Mouse (Mus musculus) embryonic facial prominence, embryonic 10.5 days (tissue): Measurements from ENCODE around the gene Sept9. TPM values are rescaled to one million over a fixed set of nuclear protein-coding genes. Genes with fewer than 3 reads are reported as not detected.

Source experiments
- DNase-seq: peaks from one replicate; pipeline ENCODE4 v3.0.0-alpha.2; 2017; ENCODE audit warnings: low spot score
- H3K27ac ChIP-seq: fragments of 300-500 bp; sonication (generic); replicated peaks from 2 replicates; pipeline ENCODE4 v1.5.1; 2016; ENCODE audit warnings: mild to moderate bottlenecking
- H3K27me3 ChIP-seq: fragments of 300-500 bp; sonication (generic); replicated peaks from 2 replicates; pipeline ENCODE4 v1.6.1; 2016; ENCODE audit warnings: low read depth, mild to moderate bottlenecking; ENCODE audit not compliant: poor library complexity, severe bottlenecking
- H3K36me3 ChIP-seq: fragments of 300-500 bp; sonication (generic); replicated peaks from 2 replicates; pipeline ENCODE4 v1.6.1; 2016; ENCODE audit warnings: mild to moderate bottlenecking, moderate library complexity
- H3K4me1 ChIP-seq: fragments of 300-500 bp; sonication (generic); 2 replicates; pipeline ENCODE4 v1.6.1; 2016
- H3K4me3 ChIP-seq: fragments of 300-500 bp; sonication (generic); 2 replicates; pipeline ENCODE4 v1.5.1; 2016; ENCODE audit warnings: mild to moderate bottlenecking, moderate library complexity
- H3K9me3 ChIP-seq: fragments of 300-500 bp; sonication (generic); 2 replicates; pipeline ENCODE4 v1.6.1; 2016; ENCODE audit warnings: mild to moderate bottlenecking
- WGBS: fragments of 180-500 bp; shearing (Covaris S2); methylation state at CpG from one replicate; pipeline ENCODE4 v1.1.7; 2016; 5-methylcytosine and 5-hydroxymethylcytosine counted together
- polyA plus RNA-seq: library from polyadenylated mRNA; unstranded; fragments of >200 nt; fragmentation: Nextera tagmentation; extraction: Ambion mirVana; gene quantifications from 2 replicates; pipeline ENCODE4 v1.2.1, GENCODE M21; 2016

Gene Sept9
- polyA plus RNA-seq, 1 experiment from 2014 or later = 255 TPM

- 88% methylated on average over 13 of the region's 13 CpGs for WGBS
- no peaks in the 10 kb centered on the region for H3K9me3 ChIP-seq
- no peak overlapping the region for H3K27ac ChIP-seq
- DNase-seq = no peak
- H3K4me3 ChIP-seq = no peak overlapping the region
- no peaks in the 10 kb centered on the region for H3K27me3 ChIP-seq
- H3K36me3 ChIP-seq = no peaks in the 10 kb centered on the region
- H3K4me1 ChIP-seq = peaks cover 70% of the 10 kb centered on the region
Observed at GRCm38 (mm10) chr11:117252846-117253245, 53.4 kb downstream of the Sept9 start.

DNA sequence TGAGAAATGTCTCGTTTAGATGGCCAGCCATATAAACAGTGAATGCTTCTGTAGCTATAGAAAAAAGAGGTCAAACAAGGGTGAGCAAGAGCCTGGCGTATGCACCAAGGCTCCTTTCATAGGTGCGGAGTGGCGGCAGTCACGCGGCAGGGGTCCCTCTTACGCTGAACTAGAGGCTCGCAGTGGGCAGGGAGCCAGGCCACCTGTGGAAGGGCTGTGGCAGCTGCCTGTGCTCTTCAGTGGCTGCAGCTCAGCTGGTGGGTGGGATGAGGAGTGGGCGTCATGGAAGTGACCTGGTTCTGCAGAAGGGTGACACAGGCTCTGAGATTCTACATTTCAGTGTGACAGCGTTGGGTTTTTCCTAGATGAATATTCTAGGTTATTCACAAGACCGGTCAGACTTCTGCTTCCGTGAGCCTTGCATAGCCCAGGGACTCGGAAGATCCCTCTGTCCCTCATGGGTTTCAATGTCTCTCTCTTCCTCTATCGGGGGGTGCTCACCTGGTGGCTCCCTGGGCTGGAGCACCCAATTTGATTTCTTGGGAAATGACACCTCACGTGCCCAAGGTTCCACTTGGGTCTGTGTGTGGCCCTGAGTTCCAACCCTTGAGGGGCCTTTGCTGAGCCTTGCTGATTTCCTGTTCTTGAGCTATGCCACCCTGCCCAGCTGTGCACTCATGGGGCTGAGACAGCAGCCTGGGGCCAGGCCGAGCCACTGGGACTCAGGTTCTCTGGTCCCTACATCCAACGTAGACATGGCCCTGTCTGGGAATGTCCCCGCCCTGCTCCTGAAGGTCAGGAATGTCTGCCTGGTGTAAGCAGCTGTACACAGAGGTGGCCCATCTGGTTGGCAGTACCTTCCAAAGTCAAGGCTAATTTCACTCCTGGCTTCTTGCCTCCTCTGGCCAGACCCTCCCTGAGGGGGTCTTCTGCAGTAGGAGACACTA lies 55.0 kb downstream of the Sept9 start:
- Histone ChIP-seq H3K36me3 (no peaks in the 10 kb centered on the region), H3K4me1 (peaks cover 57% of the 10 kb centered on the region), H3K27me3 (no peaks in the 10 kb centered on the region), H3K4me3 (no peak overlapping the region), H3K9me3 (no peaks in the 10 kb centered on the region), H3K27ac (peak overlapping the region; percentile 40; the same call in 1 of the 2 replicates)
- DNase-seq = no peak
- WGBS = 74% methylated on average over 18 of the region's 18 CpGs

DNA sequence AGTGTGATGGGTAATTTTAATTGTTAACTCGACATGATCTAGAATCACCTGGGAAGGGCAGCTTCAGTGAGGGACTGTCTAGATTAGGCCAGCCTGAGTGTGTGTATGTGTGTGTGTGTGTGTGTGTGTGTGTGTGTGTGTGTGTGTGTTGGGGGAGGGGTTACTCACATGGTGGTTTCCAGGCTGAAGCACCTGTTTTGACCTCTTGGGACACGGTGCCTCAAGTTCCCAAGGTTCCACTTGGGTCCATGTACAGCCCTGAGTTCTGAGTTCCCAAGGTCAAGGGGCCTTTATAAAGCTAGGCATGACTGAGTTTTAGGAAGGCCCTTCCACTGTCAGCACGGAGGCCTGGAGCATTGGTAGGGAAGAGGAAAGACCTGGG lies 55.6 kb downstream of the Sept9 start:
- H3K9me3 ChIP-seq = no peaks in the 10 kb centered on the region
- DNase-seq = no peak
- peaks cover 58% of the 10 kb centered on the region for H3K4me1 ChIP-seq
- no peaks in the 10 kb centered on the region for H3K36me3 ChIP-seq
- H3K4me3 ChIP-seq = no peak overlapping the region
- H3K27ac ChIP-seq = no peak overlapping the region
- 85% methylated on average over 3 of the region's 3 CpGs for WGBS
- no peaks in the 10 kb centered on the region for H3K27me3 ChIP-seq

GRCm38 (mm10) chr11:117256088-117256487 lies 56.6 kb downstream of the Sept9 start:
- Histone ChIP-seq H3K27me3 (no peaks in the 10 kb centered on the region), H3K9me3 (no peaks in the 10 kb centered on the region), H3K4me3 (no peak overlapping the region), H3K4me1 (peaks cover 55% of the 10 kb centered on the region), H3K36me3 (no peaks in the 10 kb centered on the region), H3K27ac (peak overlapping the region; percentile 24; the same call in 1 of the 2 replicates)
- DNase-seq = no peak
- WGBS = 56% methylated on average over 9 of the region's 9 CpGs

DNA sequence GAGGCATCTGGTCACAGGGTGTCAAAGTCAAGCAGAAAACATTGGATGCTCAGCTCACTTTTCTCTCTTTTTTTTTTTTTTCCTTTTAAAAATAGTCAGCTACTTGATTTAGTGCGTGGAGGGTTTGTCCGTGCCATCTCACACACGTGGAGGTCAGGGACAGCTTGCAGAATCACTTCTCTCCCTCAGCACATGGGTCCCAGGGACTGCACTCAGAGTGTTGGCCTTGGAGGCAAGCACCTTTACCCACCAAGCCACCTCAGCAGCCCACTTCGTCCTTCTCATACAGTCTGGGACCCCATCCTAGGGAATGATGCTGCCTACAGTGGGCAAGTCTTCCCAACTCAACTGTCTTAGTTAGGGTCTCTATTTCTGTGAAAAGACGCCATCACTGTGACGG lies 57.4 kb downstream of the Sept9 start:
- Histone ChIP-seq H3K27me3 (no peaks in the 10 kb centered on the region), H3K4me1 (peaks cover 54% of the 10 kb centered on the region), H3K9me3 (no peaks in the 10 kb centered on the region), H3K36me3 (no peaks in the 10 kb centered on the region), H3K4me3 (no peak overlapping the region), H3K27ac (no peak overlapping the region)
- 95% methylated on average over 6 of the region's 6 CpGs for WGBS
- no peak for DNase-seq

DNA sequence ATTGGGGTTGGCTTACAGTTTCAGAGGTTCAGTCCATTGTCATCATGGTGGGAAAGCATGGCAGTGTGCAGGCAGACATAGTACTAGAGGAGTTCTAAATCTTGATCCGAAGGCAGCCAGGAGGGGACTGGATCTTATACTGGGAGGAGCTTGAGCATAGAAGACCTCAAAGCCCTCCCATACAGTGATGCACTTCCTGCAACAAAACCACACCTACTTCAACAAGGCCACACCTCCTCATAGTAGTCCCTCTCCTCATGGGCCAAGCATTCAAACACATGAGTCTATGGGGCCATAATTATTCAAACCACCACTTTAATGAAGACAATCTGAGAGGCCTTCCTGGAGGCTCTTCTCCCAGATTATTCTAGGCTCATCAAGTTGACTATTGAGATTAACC lies 57.8 kb downstream of the Sept9 start:
- Histone ChIP-seq H3K27ac (no peak overlapping the region), H3K4me1 (peaks cover 58% of the 10 kb centered on the region), H3K36me3 (no peaks in the 10 kb centered on the region), H3K4me3 (no peak overlapping the region), H3K9me3 (no peaks in the 10 kb centered on the region), H3K27me3 (no peaks in the 10 kb centered on the region)
- 85% methylated on average over 1 of the region's 1 CpGs for WGBS
- no peak for DNase-seq

GRCm38 (mm10) chr11:117257842-117258241 lies 58.4 kb downstream of the Sept9 start:
- no peak overlapping the region for H3K27ac ChIP-seq
- no peaks in the 10 kb centered on the region for H3K27me3 ChIP-seq
- H3K36me3 ChIP-seq = no peaks in the 10 kb centered on the region
- H3K9me3 ChIP-seq = no peaks in the 10 kb centered on the region
- H3K4me3 ChIP-seq = no peak overlapping the region
- peaks cover 63% of the 10 kb centered on the region for H3K4me1 ChIP-seq
- DNase-seq = no peak

DNA sequence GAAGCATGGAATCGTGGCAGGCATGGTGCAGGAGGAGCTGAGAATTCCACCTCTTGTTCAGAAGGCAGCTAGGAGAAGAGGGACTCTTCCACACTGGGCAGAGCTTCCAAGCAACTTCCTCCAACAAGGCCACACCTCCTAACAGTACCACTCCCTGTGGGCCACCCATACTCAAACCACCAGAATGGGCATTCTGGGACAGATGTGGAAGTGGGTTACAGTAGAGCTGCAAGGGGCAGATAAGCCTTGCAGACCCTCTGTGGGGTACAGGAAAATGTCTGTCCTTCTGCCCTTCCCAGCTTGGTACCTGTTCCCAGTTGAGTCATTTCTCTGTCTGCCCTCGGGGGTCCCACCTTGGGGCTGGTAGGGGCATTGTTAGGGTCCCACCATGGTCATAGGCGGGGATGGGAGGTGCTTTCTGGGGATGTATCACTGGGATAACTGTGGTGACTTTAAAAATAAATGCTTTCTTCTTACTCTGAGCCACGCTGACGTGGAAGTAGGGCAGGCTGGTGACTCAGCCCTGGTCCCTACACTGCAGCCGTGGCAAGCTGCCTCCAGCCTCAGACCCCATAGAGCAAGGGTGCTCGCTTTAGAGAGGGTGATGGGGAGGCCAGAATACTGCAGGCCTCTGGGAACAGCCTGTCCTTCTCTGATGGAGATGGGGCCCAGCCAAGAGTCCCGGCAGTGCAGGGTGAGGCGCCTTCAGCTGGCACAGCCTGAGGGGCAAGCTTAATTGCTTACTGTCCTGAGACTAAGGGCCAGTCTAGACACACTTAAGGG lies 59.9 kb downstream of the Sept9 start:
- no peaks in the 10 kb centered on the region for H3K27me3 ChIP-seq
- no peak for DNase-seq
- 83% methylated on average over 9 of the region's 9 CpGs for WGBS
- H3K27ac ChIP-seq = no peak overlapping the region
- no peaks in the 10 kb centered on the region for H3K9me3 ChIP-seq
- peaks cover 63% of the 10 kb centered on the region for H3K4me1 ChIP-seq
- H3K4me3 ChIP-seq = no peak overlapping the region
- no peaks in the 10 kb centered on the region for H3K36me3 ChIP-seq

DNA sequence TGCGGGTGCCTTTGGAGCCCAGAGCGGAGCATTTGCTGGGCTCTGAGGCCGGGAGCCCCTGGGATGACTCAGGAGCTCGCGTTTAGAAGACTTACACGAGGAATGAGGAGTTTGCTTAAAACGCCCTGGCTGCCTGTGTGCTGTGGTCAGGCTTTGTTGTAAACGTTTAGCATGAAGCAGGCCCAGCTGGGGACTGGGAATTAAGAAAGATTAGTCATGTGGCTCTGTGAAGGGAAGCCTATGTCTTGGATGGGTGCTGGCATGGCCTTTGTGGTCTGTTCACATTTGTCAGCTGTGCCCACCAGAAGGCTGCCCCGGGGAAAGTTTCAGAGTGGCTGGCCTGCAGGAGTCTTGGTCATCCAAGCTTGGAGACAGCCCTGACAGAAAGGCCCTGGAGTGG lies 61.2 kb downstream of the Sept9 start:
- Histone ChIP-seq H3K4me3 (no peak overlapping the region), H3K27me3 (no peaks in the 10 kb centered on the region), H3K27ac (no peak overlapping the region; the same call in 1 of the 2 replicates), H3K36me3 (no peaks in the 10 kb centered on the region), H3K4me1 (peaks cover 67% of the 10 kb centered on the region), H3K9me3 (no peaks in the 10 kb centered on the region)
- 57% methylated on average over 9 of the region's 9 CpGs for WGBS
- DNase-seq = no peak

DNA sequence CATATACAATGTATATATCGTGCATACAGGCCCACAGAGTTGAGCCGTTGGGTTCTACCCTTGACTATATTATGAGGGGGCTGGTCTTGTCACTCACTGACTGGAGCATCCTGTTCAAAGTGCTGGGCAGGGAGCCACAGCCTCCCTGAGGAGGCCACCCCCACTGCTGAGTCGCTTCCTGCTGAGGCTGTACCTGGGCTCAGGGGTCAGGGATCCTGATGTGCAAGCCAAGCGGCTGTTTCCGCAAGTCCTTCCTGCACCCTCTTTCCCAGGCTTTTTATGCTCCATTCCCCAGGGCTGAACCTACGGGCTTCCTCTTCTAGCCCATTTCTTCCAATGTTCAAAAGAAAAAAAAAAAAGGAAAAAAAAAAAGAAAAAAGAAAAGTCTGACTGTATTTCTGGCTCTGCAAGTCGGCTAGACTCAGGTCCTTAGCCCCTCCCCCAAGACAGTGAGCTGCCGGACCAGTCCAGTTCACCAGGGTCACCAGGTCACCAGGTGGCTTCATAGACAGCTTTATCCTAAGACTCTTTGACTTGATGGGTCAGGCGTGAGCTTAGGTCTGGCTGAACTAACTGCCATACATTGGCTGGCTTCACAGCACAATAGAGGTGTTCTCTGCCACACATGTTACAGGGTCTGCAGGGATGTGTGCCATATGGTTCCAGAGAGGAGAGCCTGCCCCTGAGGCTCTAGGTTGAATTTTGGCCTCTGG lies 63.8 kb downstream of the Sept9 start:
- peak; percentile 39 for DNase-seq
- no peaks in the 10 kb centered on the region for H3K27me3 ChIP-seq

GRCm38 (mm10) chr11:117264162-117265021 lies 64.9 kb downstream of the Sept9 start:
- H3K27ac ChIP-seq = peak overlapping the region; percentile 96
- 66% methylated on average over 13 of the region's 13 CpGs for WGBS

More for the DNA sequence above, 63.8 kb downstream of the Sept9 start:
- peaks cover 77% of the 10 kb centered on the region for H3K4me1 ChIP-seq
- whole genome bisulfite sequencing = 44% methylated on average over 9 of the region's 9 CpGs
- peak overlapping the region; percentile 37 for H3K27ac ChIP-seq
- no peaks in the 10 kb centered on the region for H3K9me3 ChIP-seq
- no peaks in the 10 kb centered on the region for H3K36me3 ChIP-seq
- 0 out of 2 replicates have a peak overlapping the region, but pooled peaks have one; percentile 1 for H3K4me3 ChIP-seq

More at GRCm38 (mm10) chr11:117264162-117265021, 64.9 kb downstream of the Sept9 start:
- H3K4me3 ChIP-seq = peak overlapping the region; percentile 88; the same call in 1 of the 2 replicates
- no peaks in the 10 kb centered on the region for H3K9me3 ChIP-seq
- no peak for DNase-seq
- no peaks in the 10 kb centered on the region for H3K27me3 ChIP-seq
- no peaks in the 10 kb centered on the region for H3K36me3 ChIP-seq
- peaks cover 88% of the 10 kb centered on the region for H3K4me1 ChIP-seq
